Mouse (Mus musculus): ENCODE results near the gene Cox5a. TPM values are rescaled to one million over a fixed set of nuclear protein-coding genes. Genes with fewer than 3 reads are reported as not detected.

The Cox5a gene
- polyA plus RNA-seq, 1 experiment from 2014 or later = 454 TPM

GRCm38 (mm10) chr9:57504381-57504700 lies 16.7 kb upstream of the Cox5a start:
- no peaks in the 10 kb centered on the region for H3K36me3 ChIP-seq
- ATAC-seq (ENCODE audit: insufficient number of reproducible peaks, low FRiP score, low TSS enrichment, low read depth) = peak; percentile 75
- no peak overlapping the region for H3K27ac ChIP-seq (replicated peaks)
- H3K9me3 ChIP-seq (replicated peaks) = no peaks in the 10 kb centered on the region
- H3K4me1 ChIP-seq = peaks cover 35% of the 10 kb centered on the region
- peak overlapping the region; percentile 23; the same call in 1 of the 2 replicates for H3K9ac ChIP-seq
- peak overlapping the region; percentile 45 for H3K4me3 ChIP-seq (replicated peaks)
- WGBS = under 1% methylated on average over 34 of the region's 34 CpGs
- peaks cover 73% of the 10 kb centered on the region for H3K27me3 ChIP-seq
- H3K4me2 ChIP-seq (replicated peaks) = peak overlapping the region; percentile 97

GRCm38 (mm10) chr9:57504891-57505290 lies 16.2 kb upstream of the Cox5a start:
- peaks cover 67% of the 10 kb centered on the region for H3K27me3 ChIP-seq
- H3K9me3 ChIP-seq (replicated peaks) = no peaks in the 10 kb centered on the region
- no peak overlapping the region for H3K27ac ChIP-seq (replicated peaks)
- WGBS = 46% methylated on average over 10 of the region's 10 CpGs
- no peak overlapping the region for H3K4me2 ChIP-seq (replicated peaks)
- H3K4me3 ChIP-seq (replicated peaks) = peak overlapping the region; percentile 45
- H3K36me3 ChIP-seq = no peaks in the 10 kb centered on the region
- peaks cover 35% of the 10 kb centered on the region for H3K4me1 ChIP-seq
- H3K9ac ChIP-seq = no peak overlapping the region
- no peak for ATAC-seq (ENCODE audit: insufficient number of reproducible peaks, low FRiP score, low TSS enrichment, low read depth)

DNA sequence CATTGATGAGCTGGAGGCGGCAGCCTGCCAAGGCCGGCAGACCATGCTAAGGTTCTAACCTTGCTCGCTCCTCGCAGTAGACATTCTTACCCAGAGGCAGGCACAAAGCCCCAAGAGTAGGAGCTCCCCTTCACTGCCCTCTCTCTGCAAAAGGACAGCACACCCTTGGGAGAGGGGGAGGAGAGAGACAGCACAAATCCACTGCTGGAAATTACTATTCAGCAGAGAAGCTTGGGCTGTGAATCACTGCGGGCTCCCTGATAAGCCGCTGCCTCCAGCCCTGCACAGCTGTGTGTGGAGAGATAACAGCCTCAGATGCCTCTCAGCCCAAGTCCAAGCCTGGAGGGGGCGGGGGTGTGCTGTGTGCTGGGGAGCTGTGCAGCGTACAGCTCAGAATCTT lies 15.4 kb upstream of the Cox5a start:
- no peaks in the 10 kb centered on the region for H3K9me3 ChIP-seq (replicated peaks)
- ATAC-seq (ENCODE audit: insufficient number of reproducible peaks, low FRiP score, low TSS enrichment, low read depth) = no peak
- peaks cover 35% of the 10 kb centered on the region for H3K4me1 ChIP-seq
- H3K27ac ChIP-seq (replicated peaks) = no peak overlapping the region
- 9% methylated on average over 8 of the region's 8 CpGs for WGBS
- H3K4me2 ChIP-seq (replicated peaks) = no peak overlapping the region
- no peak overlapping the region for H3K9ac ChIP-seq
- H3K4me3 ChIP-seq (replicated peaks) = no peak overlapping the region
- H3K27me3 ChIP-seq = peaks cover 59% of the 10 kb centered on the region
- no peaks in the 10 kb centered on the region for H3K36me3 ChIP-seq

DNA sequence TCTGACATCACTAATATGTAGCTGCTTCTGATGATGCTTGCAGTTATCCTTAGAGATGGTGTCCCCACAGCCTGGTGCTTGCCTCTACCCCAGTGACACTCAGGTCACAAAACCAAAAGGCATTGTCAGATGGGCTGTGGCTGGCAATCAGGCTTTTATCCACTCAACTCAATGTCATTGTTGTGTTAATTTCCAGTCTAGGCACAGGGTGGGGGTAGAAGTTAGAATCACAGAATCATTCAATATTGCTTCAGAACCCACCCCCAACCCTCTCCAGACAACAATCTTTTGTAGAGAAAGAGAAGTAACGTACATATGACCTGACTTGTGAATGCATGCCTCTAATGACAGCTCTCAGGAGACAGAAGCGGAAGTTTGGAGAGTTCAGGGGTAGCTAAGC lies 10.5 kb upstream of the Cox5a start:
- Histone ChIP-seq H3K4me1 (0 out of 2 replicates have a peak, but pooled peaks cover 4% of the 10 kb centered on the region), H3K4me2 (replicated peaks) (no peak overlapping the region), H3K4me3 (replicated peaks) (no peak overlapping the region), H3K9ac (no peak overlapping the region), H3K36me3 (no peaks in the 10 kb centered on the region), H3K27ac (replicated peaks) (no peak overlapping the region), H3K27me3 (peaks cover 10% of the 10 kb centered on the region), H3K9me3 (replicated peaks) (no peaks in the 10 kb centered on the region)
- ATAC-seq (ENCODE audit: insufficient number of reproducible peaks, low FRiP score, low TSS enrichment, low read depth) = no peak
- 61% methylated on average over 2 of the region's 2 CpGs for WGBS

- Histone ChIP-seq H3K27me3 (no peaks in the 10 kb centered on the region), H3K9me3 (replicated peaks) (no peaks in the 10 kb centered on the region), H3K4me3 (replicated peaks) (no peak overlapping the region), H3K27ac (replicated peaks) (no peak overlapping the region), H3K9ac (no peak overlapping the region), H3K4me2 (replicated peaks) (no peak overlapping the region), H3K4me1 (peaks cover 3% of the 10 kb centered on the region), H3K36me3 (no peaks in the 10 kb centered on the region)
- WGBS = 6% methylated on average over 3 of the region's 3 CpGs
- ATAC-seq (ENCODE audit: insufficient number of reproducible peaks, low FRiP score, low TSS enrichment, low read depth) = no peak
Observed at GRCm38 (mm10) chr9:57517113-57517512, 4.0 kb upstream of the Cox5a start.

DNA sequence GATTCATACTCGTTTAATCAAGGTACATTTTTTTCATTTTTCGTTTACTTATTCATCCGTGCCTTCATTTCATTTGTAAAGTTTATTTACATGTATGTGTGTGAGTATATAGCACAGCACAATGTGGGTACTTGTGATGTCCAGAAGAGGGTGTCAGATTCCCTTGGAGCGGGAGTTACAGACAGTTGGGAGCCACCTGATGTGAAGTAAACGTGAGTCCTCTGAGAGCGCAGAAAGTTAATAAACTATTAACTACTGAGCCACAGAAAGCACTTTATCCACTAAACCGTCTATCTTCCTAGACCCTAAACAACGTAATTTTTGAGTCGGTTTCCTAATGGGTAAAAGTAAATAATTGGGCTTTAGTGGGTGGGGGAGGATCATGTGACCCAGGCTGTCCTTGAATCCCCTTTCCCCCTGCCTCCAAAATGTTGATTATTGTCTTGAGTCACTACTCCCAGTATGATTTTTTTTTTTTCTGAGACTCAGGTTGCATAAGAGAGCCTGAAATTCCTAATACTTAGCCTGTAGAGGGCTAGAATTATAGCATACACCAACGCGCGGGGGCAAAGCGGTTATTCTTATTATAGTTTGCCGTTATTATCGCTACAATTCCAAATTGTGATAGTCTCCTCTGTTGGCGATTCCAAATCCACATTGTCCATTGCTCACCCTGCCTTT lies 559 bp upstream of the Cox5a start:
- ATAC-seq (ENCODE audit: insufficient number of reproducible peaks, low FRiP score, low TSS enrichment, low read depth) = no peak; the same call in 1 of the 2 replicates
- H3K4me1 ChIP-seq = peaks cover 18% of the 10 kb centered on the region
- peak overlapping the region; percentile 80 for H3K4me3 ChIP-seq (replicated peaks)
- peak overlapping the region; percentile 69 for H3K4me2 ChIP-seq (replicated peaks)
- no peaks in the 10 kb centered on the region for H3K36me3 ChIP-seq
- H3K9me3 ChIP-seq (replicated peaks) = no peaks in the 10 kb centered on the region
- WGBS = 22% methylated on average over 16 of the region's 16 CpGs
- H3K27ac ChIP-seq (replicated peaks) = peak overlapping the region; percentile 45; the same call in 1 of the 2 replicates
- H3K27me3 ChIP-seq = no peaks in the 10 kb centered on the region
- peak overlapping the region; percentile 88; the same call in 1 of the 2 replicates for H3K9ac ChIP-seq

DNA sequence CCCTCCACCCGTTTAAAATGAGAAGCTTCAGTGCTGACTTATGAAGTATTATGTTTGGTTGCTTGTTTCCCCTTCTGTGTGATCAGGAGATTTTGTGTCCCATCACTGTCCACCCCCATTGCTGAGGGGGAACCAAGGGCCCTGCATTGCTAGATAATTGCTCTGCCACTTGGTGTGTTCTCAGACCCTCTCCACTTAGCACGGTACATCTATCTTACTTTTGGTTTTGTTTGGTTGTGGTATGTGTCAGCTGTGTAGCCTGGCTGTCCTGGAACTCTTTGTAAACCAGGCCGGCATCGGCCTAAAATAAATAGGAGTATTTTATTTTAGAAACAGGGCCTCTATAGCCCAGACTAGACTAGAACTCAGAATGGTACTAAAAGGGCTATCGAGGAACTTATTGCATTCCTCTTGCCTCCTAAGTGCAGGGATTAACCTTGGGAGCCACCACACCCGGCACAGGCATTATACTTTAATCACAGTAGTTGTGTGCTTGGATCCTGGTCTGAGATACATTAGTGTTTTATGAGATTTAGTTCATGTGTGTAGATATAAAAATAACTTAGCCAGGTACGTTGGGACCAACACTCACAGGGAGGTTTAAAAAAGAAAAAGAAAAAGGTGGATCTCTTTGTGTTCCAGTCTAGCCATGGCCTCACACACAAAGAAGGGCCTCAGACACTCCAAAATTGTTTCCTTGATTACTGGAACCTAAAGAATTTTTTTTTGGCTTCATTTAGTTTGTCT lies 1.2 kb downstream of the Cox5a start:
- no peaks in the 10 kb centered on the region for H3K27me3 ChIP-seq
- H3K27ac ChIP-seq (replicated peaks) = 0 out of 2 replicates have a peak overlapping the region, but pooled peaks have one; percentile 86
- H3K9me3 ChIP-seq (replicated peaks) = no peaks in the 10 kb centered on the region
- H3K36me3 ChIP-seq = no peaks in the 10 kb centered on the region
- H3K4me1 ChIP-seq = peaks cover 18% of the 10 kb centered on the region
- 36% methylated on average over 7 of the region's 7 CpGs for WGBS
- ATAC-seq (ENCODE audit: insufficient number of reproducible peaks, low FRiP score, low TSS enrichment, low read depth) = no peak
- peak overlapping the region; percentile 88; the same call in 1 of the 2 replicates for H3K9ac ChIP-seq
- H3K4me3 ChIP-seq (replicated peaks) = peak overlapping the region; percentile 80
- H3K4me2 ChIP-seq (replicated peaks) = peak overlapping the region; percentile 69

DNA sequence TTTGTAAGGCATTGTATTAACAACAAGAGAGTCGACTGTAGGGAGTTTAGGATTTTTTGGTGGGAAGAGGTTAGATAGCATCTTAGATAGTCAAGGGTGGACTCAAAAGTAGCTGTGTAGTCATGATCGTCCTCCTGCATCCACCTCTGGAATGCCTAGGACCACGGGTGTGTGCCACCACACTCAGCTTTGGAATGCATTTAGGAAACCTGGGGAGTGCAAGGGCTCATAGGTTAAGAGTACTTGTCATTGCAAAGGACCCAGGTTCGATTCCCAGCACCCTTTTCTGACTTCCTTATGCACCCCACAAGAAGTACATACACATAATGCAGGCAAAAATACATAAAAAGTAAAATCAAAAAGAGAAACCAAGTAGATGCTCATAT lies 1.8 kb downstream of the Cox5a start:
- Histone ChIP-seq H3K4me3 (replicated peaks) (no peak overlapping the region; the same call in 1 of the 2 replicates), H3K27ac (replicated peaks) (no peak overlapping the region), H3K9me3 (replicated peaks) (no peaks in the 10 kb centered on the region), H3K27me3 (no peaks in the 10 kb centered on the region), H3K4me1 (peaks cover 18% of the 10 kb centered on the region), H3K36me3 (no peaks in the 10 kb centered on the region), H3K9ac (no peak overlapping the region), H3K4me2 (replicated peaks) (no peak overlapping the region)
- 75% methylated on average over 4 of the region's 4 CpGs for WGBS
- ATAC-seq (ENCODE audit: insufficient number of reproducible peaks, low FRiP score, low TSS enrichment, low read depth) = no peak

DNA sequence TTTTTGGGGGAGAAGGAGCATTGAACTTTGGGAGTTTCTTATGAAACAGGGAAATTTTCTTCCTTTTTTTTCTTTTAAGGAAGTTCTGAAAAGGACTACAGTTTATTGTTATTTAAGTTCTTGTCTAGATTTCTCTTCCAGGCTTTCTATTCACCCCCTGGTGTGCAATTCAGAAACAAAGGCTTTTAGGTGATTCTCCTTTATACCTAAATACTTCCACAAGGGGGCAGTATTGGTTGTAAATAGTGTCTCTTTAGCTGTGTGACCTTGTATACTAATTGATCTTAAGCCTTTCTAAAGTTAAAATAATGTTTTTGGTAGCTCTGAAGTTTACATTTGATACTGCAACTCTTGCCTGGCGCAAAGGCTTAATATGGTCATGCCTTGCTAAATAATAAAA lies 2.7 kb downstream of the Cox5a start:
- 0 out of 2 replicates have a peak, but pooled peaks cover 2% of the 10 kb centered on the region for H3K36me3 ChIP-seq
- WGBS = 76% methylated on average over 1 of the region's 1 CpGs
- no peak overlapping the region for H3K27ac ChIP-seq (replicated peaks)
- H3K9me3 ChIP-seq (replicated peaks) = no peaks in the 10 kb centered on the region
- H3K4me1 ChIP-seq = peaks cover 18% of the 10 kb centered on the region
- no peak overlapping the region for H3K4me2 ChIP-seq (replicated peaks)
- H3K27me3 ChIP-seq = no peaks in the 10 kb centered on the region
- H3K4me3 ChIP-seq (replicated peaks) = no peak overlapping the region
- ATAC-seq (ENCODE audit: insufficient number of reproducible peaks, low FRiP score, low TSS enrichment, low read depth) = no peak
- H3K9ac ChIP-seq = no peak overlapping the region

- Histone ChIP-seq H3K4me3 (replicated peaks) (no peak overlapping the region), H3K27me3 (no peaks in the 10 kb centered on the region), H3K36me3 (0 out of 2 replicates have a peak, but pooled peaks cover 3% of the 10 kb centered on the region), H3K9ac (no peak overlapping the region), H3K27ac (replicated peaks) (no peak overlapping the region), H3K4me1 (peaks cover 18% of the 10 kb centered on the region), H3K9me3 (replicated peaks) (no peaks in the 10 kb centered on the region), H3K4me2 (replicated peaks) (no peak overlapping the region)
- ATAC-seq (ENCODE audit: insufficient number of reproducible peaks, low FRiP score, low TSS enrichment, low read depth) = no peak
Observed at GRCm38 (mm10) chr9:57524439-57524838, 3.4 kb downstream of the Cox5a start.

DNA sequence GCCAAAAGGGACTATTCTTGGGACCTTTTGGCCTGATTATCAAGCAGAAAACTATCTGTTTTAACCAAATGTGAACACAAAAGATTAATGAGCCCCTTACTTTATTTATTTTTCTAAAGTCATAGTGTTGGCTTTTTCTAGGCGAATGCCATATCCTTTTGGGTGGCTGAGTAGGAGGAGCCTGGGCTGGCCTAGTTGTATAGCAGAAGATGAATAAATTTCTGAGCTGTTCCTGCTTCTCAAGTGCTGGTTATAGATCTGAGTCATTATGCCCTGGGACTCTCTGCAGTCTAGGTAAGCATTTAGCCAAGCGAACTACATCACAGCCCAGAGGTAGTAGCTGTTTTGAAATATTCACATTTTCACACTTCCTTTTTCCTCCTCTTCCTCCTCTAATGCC lies 4.4 kb downstream of the Cox5a start:
- H3K9ac ChIP-seq = no peak overlapping the region
- no peak overlapping the region for H3K4me3 ChIP-seq (replicated peaks)
- H3K4me1 ChIP-seq = peaks cover 18% of the 10 kb centered on the region
- no peak overlapping the region for H3K27ac ChIP-seq (replicated peaks)
- no peaks in the 10 kb centered on the region for H3K9me3 ChIP-seq (replicated peaks)
- no peak overlapping the region for H3K4me2 ChIP-seq (replicated peaks)
- H3K36me3 ChIP-seq = peaks cover 10% of the 10 kb centered on the region
- ATAC-seq (ENCODE audit: insufficient number of reproducible peaks, low FRiP score, low TSS enrichment, low read depth) = no peak
- 86% methylated on average over 2 of the region's 2 CpGs for WGBS
- H3K27me3 ChIP-seq = no peaks in the 10 kb centered on the region

Measured in embryonic facial prominence, embryonic 15.5 days (tissue).